Mouse (Mus musculus) small intestine, adult 10 weeks (tissue): Measurements from ENCODE around the gene Il18. TPM values are rescaled to one million over a fixed set of nuclear protein-coding genes. Genes with fewer than 3 reads are reported as not detected.

Source experiments
- polyA plus RNA-seq: library from polyadenylated mRNA; stranded (reverse); fragments of 350-450 nt; fragmentation: Illumina TruSeq; extraction: RNeasy Lipid Tissue Mini Kit (QIAGEN cat#74804); gene quantifications from one replicate; pipeline ENCODE4 v1.2.3, GENCODE M21; 2014; ENCODE audit warnings: low replicate concordance

Il18 gene
- polyA plus RNA-seq = 1,608 TPM

DNA sequence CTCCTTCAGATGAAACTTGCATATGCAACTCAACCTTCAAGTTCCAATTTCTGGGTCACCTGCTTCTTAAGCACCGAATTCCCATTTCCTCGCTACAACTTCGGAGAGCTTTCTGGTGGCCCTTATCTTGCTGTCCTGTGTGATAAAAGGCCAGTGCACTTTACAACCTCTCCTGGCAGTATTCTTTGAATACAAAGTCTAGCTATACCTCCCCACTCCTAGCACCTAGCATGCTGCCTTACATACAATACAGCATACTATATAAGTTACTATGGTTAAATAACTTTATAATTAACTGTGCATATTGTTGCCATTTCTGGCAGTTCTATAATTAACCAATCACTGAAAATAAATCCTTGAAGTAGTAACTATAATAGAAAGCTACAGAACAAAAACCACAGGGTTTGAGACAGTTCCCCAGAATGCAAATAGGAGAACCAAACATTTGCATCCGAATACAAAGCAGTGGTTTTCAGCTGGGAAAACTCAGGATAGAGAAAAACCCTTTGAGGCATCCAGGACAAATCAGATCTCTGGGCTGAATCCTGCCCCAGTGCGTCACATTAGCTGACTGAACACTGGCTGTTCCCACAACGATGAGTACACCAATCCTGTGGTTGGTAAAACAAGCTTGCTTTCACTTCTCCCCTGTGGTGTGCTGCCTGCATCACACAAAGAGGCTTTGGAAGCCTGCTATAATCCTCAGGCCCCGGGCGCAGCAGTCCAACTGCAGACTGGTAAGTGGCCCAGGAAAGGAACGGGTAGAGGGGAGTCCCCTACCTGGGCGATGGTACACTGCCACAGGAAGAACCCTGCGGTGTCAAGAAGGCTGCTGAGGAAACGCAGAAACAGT, at the start of gene Il18:
Gene Il18, plus strand, starts transcription at position 587 of the 853 bp plus-strand sequence.

DNA sequence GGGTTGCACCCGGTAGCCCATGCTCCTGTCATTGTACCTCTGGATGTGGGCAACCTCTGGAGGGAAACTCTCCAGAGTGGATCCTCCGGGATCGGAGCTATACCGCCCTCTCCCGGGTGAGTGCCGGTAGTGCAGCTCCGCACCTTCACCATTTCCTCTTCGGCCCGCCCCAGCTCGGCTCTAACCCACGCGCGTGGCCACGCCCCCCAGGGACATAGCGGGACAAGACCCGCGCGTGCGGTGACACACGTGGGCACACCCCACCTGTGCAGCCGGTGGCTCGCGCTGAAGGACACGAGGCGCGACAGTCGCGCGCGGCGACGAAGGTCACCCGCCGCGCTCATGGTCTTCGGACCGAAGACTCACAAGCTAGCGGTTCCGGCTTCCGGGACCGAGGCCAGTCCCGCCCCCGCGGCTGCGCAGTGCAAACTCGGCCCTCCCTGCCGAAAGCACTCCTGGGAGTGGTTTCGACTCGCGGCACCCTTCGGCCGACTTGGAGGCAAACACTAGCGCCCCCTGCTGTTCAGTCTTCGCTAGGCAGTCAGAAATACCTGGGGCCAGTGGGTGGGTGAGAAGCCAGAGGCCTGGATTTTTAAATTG, 26.2 kb upstream of the Il18 start, which contains the start of gene Pts:
Gene Pts, minus strand, starts transcription at position 432 of the 600 bp plus-strand sequence.

DNA sequence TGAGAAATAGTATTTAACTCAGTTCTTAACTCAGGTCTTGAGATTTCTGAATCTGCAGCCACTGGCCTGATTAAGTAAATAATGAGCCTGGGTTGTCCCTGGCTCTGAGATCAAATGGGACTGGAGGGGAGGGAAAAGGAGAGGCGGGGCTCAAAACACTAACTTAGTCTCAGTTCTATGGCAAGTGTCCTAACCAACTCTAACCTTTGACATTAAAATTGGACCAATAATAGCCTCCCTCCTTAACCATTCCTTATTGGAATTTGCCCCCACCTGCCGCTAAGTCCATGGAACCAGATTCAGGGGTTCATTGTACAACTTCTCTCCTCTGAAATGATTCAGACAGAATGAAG, 443 bp downstream of the Il18 start, which contains the start of gene Bco2:
Gene Bco2, minus strand, starts transcription at position 88 of the 353 bp plus-strand sequence.

DNA sequence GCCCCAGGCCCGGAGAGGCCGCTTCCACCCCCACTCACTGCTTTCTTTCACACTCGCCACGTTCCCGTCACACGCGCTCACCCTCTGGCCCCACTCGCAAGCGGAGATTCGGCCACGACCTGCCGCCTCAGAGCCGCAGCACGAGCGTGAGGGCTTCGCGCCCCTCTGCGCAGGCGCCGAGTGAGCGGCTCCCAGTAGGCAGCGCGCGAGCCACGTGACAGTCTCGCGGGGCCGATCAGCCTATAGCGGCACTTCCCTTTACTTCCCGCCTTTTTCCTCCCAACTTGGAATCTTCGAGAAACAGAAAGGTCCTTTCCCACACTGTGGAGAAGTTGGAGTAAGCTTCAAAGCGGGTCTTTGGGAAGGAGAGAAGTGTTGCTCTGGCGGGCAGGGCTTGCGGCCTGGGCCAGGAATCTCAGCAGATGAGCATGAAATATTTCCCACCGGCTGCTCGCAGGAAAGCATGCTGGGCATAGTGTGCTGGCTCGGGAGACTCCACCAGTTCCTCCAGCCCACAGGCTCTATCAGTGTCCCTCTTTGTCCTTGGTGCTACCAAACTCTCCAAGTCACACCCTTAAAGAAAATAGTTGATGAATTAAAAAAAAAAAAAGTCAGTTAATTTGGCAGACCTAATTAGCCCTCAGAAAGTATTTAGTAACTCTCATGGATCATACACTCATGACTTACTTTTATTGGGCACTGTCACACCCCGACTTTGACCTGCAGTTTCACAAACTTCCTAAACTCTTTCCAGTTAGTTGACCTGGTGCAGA, 6.7 kb downstream of the Il18 start, which contains the start of gene Tex12:
Gene Tex12, minus strand, starts transcription at position 181 of the 773 bp plus-strand sequence.

DNA sequence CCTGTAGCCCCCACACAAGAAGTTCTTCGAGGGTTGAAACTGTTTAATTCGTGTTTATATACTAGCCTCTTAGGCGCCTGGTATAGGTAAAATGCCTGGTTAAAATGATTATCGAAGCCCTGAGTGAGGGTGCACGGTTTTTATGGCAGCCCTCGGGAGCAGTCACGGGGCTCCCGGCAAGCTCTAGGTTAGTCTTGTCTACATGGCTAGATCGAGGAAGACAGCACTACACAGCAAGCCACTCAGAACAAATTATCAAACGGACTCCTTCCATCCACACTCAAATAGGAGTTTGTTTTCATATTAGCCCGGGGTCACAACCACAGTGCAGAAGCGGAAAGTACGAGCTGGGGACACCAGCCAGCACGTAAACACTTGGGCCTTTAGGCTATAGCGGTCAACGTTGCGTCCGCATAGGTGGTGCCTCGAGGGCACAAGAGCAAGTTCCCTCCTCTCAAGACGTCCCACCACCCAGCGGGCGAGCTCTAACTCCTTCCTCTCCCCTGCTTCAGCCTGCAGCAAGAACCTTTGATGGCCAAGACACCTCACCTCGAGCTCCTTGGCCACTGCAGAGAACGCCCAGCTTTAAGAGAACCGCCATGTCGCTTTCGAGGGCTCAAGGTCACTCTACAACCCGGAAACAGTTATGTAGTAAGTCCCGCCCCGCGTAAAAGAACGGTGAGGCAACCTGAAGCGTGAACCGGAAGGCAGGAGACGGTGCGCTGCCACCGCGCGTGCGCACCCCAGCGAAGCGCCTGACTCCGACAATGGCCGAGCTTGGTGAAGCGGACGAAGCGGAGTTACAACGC, 48.8 kb downstream of the Il18 start, which contains the start of the genes Sdhd and Timm8b:
Gene Sdhd, minus strand, starts transcription at position 624 of the 809 bp plus-strand sequence.
Gene Timm8b, plus strand, starts transcription at position 722 of the 809 bp plus-strand sequence.

DNA sequence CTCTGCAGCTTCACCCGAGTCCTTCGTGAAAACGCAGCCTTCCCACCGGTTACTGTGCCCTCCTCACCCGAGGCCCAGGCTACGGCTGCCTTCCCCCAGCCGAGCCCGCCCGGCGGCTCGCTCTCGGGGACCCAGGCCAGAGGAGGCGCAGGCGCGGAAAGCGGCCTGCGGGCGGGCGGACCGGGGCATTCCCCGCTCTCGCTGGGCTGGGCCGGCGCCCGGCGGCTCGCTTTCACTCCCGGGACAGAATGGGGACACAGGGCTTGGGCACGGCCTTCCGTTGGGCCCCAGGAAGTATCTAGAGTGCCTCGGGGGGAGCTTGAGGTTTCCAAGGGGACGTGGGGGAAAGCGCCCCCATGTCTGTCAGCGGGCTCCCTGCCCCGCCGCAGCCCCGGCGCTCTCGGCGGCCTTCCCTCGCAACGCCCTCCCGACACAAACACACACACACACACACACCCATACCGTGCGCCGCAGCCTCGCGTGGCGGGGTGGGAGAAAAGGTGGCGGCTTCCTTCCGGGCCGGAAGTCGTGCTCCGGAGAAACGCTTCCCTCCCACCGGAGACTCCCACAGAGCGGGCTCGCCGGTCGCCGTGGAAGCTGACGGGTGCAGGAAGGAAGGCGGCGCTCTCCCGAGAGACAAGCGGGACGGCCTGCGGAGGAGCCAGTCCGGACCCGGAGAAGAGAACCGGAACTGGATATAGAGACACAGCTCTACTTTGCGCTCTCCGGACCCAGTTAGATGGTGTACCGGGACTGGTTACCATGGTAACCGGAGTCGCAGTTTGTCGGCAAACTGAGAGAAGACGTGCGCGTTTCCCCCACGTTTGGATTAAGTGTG, 62.4 kb downstream of the Il18 start, which contains the start of the genes Pih1d2 and Nkapd1:
Gene Pih1d2, plus strand, starts transcription at position 556 of the 838 bp plus-strand sequence.
Gene Nkapd1, minus strand, starts transcription at position 699 of the 838 bp plus-strand sequence.

Other genes with a start within 250 kb of the Il18 start
- 144 TPM for gene Rpl10-ps3, start 209.9 kb upstream of the Il18 start, polyA plus RNA-seq
- gene Plet1, start 60.3 kb upstream of the Il18 start, polyA plus RNA-seq = 1.9 TPM
- 151 TPM for gene Pts, start 26.1 kb upstream of the Il18 start, polyA plus RNA-seq
- gene Bco2, start 354 bp downstream of the Il18 start, polyA plus RNA-seq = 142 TPM
- gene Tex12, start 6.5 kb downstream of the Il18 start, polyA plus RNA-seq = 17.0 TPM
- gene Sdhd, start 49.0 kb downstream of the Il18 start, polyA plus RNA-seq = 577 TPM
- gene Timm8b, start 49.1 kb downstream of the Il18 start, polyA plus RNA-seq = 92.0 TPM
- 1.4 TPM for gene Pih1d2, start 62.5 kb downstream of the Il18 start, polyA plus RNA-seq
- gene Nkapd1, start 62.6 kb downstream of the Il18 start, polyA plus RNA-seq = 92.4 TPM
- gene Dlat, start 105.0 kb downstream of the Il18 start, polyA plus RNA-seq = 120 TPM
- 2.3 TPM for gene Dixdc1, start 184.7 kb downstream of the Il18 start, polyA plus RNA-seq
- gene 2310030G06Rik, start 191.7 kb downstream of the Il18 start, polyA plus RNA-seq = 78.6 TPM
- gene Cryab, start 196.5 kb downstream of the Il18 start, polyA plus RNA-seq = 1.9 TPM
- gene Hspb2, start 197.5 kb downstream of the Il18 start, polyA plus RNA-seq = not detected
- gene Fdxacb1, start 213.4 kb downstream of the Il18 start, polyA plus RNA-seq = 5.8 TPM
- 6.5 TPM for gene Alg9, start 220.2 kb downstream of the Il18 start, polyA plus RNA-seq
- gene 1110032A03Rik, start 220.7 kb downstream of the Il18 start, polyA plus RNA-seq = 77.2 TPM